Mouse (Mus musculus): ENCODE measurements around the gene Glrp1.

Gene Glrp1

GRCm38 (mm10) chr1:88509789-88510188 is at the start of gene Glrp1:
Glrp1 (minus strand) TSS chr1:88510066.
- no peak for DNase-seq (ENCODE audit: low read depth, low spot score)

- DNase-seq (ENCODE audit: low read depth, low spot score): no peak
Measured at GRCm38 (mm10) chr1:88559258-88559657, 49.4 kb upstream of the Glrp1 start.

- DNase-seq (ENCODE audit: low read depth, low spot score): no peak
Measured at GRCm38 (mm10) chr1:88558793-88559192, 48.9 kb upstream of the Glrp1 start.

DNA sequence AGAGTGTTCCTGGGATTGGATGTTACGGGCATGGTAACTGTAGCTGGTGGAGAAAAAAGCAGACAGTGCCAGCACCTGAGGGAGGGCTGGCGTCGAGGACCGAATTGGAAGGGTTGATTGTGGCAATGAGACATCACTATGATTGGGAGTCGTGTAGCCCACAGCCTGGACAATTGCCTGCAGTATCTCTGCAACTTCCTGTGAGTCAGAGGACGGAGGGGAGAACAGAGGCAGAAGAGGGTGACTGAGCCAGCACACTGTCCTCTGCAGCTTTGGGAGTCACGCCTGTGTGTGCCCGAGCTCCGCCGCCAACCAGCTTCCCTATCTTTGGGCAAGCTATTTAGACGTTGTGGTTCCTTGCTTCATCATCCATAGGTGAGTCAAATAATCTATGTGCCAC is 46.5 kb upstream of the Glrp1 start:
- no peak for DNase-seq (ENCODE audit: low read depth, low spot score)

DNA sequence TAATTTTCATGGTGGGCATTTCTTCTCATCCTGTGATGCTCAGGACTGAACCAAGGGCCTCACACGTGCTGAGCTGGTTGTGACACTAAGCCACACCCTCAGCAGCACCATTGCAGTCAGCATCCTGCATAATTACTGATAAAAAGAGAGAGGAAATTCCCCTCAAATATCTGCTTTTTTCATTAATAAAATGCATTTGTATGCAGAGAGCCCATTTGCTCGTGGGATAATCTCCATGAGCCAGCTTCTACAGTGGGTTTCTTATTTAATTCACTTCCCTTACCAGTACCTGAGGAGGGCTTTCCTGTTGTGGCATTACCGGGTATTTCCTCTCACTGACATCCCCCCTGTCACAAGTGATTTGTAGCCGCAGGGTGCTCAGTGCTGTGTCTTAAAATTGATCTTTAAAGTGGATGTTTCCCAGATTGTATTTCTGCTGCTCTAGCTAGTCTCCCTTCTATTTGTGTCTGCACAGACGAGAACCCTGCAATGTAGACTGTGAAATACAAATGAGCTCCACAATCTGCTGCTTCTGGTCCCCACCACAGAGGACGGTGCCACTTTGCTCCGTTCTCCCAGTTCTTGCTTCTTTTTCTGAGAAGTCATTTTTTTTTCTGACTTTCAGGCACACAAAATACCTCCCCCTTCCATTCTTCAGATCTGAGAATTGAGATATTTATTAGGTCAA is 43.8 kb upstream of the Glrp1 start:
- DNase-seq (ENCODE audit: low read depth, low spot score): no peak

GRCm38 (mm10) chr1:88549263-88549662 is 39.4 kb upstream of the Glrp1 start:
- DNase-seq (ENCODE audit: low read depth, low spot score): no peak

GRCm38 (mm10) chr1:88547172-88547571 is 37.3 kb upstream of the Glrp1 start:
- DNase-seq (ENCODE audit: low read depth, low spot score): no peak

- DNase-seq (ENCODE audit: low read depth, low spot score): no peak
Measured at GRCm38 (mm10) chr1:88543608-88544007, 33.7 kb upstream of the Glrp1 start.

DNA sequence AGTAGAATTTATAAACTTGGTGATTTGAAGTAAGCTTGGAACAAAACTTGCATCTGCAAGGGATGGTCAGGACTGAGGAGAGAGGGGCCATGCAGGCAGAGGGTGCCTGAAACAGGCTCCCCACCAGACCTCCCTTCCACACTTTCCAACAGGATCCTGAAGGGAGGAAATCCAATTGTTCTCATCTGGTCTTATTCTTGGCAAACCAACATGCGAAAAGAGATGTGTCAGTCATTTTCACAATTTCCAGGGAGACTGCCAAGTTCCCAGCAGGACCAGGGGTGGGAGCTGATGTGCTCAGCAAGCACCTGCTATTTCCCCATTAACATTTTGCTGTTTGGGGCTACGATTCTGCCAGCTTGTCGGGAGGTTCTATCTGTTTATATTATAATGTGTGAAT is 30.0 kb upstream of the Glrp1 start:
- no peak for DNase-seq (ENCODE audit: low read depth, low spot score)

- DNase-seq (ENCODE audit: low read depth, low spot score): no peak
Measured at GRCm38 (mm10) chr1:88539256-88539655, 29.4 kb upstream of the Glrp1 start.

DNA sequence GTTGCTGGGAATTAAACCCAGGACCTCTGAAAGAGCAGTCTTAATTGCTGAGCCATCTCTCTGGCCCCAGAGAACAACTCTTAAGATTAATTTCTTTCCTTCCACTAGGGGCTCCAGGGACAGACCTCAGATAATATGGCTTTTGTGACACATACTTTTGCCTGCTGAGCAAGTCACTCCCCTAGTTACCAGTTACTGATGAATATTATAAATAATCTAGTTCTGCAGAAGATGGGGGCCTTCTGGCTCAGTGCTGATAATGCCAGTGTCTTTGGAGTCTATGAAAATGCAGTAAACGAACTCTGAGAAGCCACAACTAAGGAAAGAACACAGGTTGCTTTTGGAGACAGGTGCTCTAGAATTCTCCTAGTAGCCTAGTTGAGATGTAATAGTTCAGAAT is 26.4 kb upstream of the Glrp1 start:
- DNase-seq (ENCODE audit: low read depth, low spot score): no peak

DNA sequence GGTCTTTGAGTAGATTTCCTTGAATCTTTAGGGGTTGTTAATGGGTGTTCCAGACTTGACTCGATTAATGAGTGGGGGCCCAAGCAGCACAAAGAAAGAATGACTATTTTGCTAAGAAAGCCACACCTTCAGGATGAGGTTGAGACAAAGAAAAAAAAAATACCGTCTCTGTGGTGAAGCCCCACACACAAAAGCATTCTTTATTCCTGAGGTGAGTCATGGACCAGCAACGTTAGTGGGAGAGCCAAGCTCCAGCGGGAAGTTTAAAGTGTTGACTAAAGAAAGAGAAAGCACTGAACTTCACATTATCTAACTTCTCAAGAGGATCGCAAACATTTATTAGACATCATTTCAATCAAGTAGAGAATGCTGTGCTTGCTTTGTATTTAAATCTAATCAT is 24.2 kb upstream of the Glrp1 start:
- DNase-seq (ENCODE audit: low read depth, low spot score): no peak

DNA sequence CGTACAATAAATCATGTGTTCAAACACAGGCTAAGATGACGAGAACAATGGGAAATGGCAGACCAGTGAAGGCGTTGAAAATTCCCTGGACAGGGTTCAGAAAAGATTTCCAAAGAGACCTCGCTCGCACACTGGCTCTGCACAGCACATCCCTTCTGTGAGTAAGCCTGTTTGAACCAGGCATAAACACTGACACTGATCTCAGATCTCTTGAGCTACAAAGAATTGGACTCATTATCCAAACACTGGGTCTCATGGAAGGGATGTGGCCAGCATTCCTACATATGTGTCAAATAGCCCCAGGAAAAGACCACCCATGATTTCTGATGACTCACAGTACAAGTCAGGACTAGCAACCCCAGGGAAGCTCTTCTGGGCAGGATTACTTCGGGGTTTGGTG is 16.3 kb upstream of the Glrp1 start:
- DNase-seq (ENCODE audit: low read depth, low spot score): no peak

DNA sequence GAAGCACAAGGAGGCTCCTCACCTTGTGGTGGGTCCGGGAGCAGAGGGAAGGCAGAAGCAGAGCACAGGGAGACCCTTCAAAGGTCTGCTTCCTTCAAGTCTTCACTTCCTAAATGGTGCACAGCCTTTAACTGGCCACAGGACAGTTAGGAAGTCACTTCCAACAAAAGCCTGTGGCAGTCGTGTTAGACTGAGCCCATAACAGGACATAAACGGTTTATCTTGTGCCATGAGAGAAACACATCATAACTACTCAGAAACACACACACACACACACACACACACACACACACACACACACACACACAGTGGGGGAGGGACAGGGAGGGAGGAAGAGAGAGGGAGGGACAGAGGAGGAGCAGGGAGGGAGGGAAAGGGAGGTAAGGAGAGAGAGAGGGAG is 15.8 kb upstream of the Glrp1 start:
- no peak for DNase-seq (ENCODE audit: low read depth, low spot score)

- DNase-seq (ENCODE audit: low read depth, low spot score): no peak
Measured at GRCm38 (mm10) chr1:88521170-88521747, 11.4 kb upstream of the Glrp1 start.

- no peak for DNase-seq (ENCODE audit: low read depth, low spot score)
Measured at GRCm38 (mm10) chr1:88513613-88514012, 3.7 kb upstream of the Glrp1 start.

GRCm38 (mm10) chr1:88507886-88508285 is 2.0 kb downstream of the Glrp1 start:
- no peak for DNase-seq (ENCODE audit: low read depth, low spot score)

DNA sequence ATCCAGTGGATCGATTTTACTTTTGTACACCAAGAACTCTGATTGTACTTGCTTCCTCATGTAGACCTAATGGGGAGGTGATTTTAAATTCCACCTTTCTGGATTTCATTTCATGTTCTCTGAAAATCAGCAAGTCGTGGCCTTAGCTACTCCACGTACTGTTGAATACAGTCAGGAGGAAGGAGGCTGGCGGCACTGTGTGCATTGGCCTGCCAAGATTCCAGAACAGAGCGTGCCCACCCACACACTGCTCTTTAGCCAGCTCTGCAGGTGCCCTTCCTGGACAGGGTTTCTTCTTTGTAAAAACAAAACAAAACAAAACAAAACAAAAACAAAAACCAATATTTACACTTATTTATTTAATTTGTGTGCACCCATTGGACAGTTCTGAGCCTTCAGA is 2.7 kb downstream of the Glrp1 start:
- no peak for DNase-seq (ENCODE audit: low read depth, low spot score)

DNA sequence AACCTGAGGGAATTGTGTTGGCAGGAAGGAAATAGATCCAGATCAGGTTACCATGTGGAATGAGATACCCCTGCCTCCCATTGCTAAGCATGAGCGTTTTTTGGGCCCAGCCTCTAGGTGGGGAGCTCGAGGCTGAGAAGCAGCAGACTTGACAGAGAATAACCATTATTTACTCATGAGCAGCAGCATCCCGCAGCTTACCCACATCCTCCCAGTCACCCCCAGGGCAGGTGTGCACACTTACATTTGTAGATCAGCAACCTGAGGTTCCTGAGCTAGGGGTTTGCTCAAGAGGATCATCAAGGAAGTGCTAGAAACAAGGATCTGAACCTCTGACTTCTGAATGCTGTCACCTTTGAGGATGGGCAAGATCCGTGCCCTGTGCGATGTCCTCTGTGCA is 3.5 kb downstream of the Glrp1 start:
- DNase-seq (ENCODE audit: low read depth, low spot score): no peak

GRCm38 (mm10) chr1:88505697-88506096 is 4.2 kb downstream of the Glrp1 start:
- DNase-seq (ENCODE audit: low read depth, low spot score): no peak

GRCm38 (mm10) chr1:88504531-88504945 is 5.3 kb downstream of the Glrp1 start:
- DNase-seq (ENCODE audit: low read depth, low spot score): no peak

- no peak for DNase-seq (ENCODE audit: low read depth, low spot score)
Measured at GRCm38 (mm10) chr1:88502822-88503221, 7.0 kb downstream of the Glrp1 start.

DNA sequence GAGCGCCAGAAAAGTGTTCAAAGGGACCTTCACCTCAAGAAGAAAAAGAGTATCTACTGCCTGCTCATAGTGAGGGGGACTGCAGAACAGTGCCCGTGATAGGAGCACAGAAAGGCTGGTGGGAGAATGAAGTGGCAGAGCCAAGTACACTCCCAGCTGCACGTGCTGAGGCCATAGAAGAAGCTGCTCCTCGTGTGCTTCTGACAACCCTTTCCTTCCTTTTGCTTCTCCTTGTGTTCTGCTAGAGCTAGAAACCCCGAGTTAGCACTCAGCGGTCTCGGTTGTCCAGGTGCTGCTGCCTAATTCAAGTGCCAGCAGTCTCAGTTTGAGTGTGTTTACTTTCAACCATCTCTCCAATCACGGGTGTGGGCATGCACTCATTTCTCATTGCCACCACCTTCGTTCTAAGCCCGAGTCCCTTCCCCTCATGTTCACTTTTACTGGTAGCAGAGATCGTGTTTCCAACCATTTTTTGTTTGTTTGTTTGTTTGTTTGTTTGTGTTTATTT is 10.6 kb downstream of the Glrp1 start:
- DNase-seq (ENCODE audit: low read depth, low spot score): no peak

GRCm38 (mm10) chr1:88497407-88497806 is 12.5 kb downstream of the Glrp1 start:
- DNase-seq (ENCODE audit: low read depth, low spot score): no peak

Measured in retina, postnatal 7 days (tissue).